Mouse (Mus musculus): ENCODE results near the gene Magi1.

DNA sequence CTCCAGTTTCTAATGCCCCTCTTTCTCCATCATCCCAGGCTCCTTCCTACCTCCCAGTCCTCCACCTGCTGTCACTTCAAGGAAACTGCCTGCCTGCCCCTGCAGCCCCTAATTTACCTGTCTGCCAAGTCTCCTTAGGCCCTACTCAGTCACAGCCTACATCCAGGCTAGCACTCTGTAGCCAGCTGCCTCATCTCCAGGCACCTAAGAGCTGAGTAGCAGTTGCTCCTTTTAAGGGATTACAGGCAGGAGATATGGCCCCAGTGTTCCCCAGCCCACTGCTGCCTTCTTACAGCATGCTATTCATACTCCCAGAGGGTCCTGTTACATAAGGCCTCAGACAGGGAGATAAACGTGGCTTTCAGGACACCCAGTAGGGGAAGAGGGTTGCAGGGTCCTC, 426.9 kb downstream of the Magi1 start:
- no peak for TF ChIP-seq CTCF (IDR thresholded peaks at IDR 0.05 in 2 of 3, conservative IDR thresholded peaks at IDR 0.05 in 1 of 3; ENCODE audit: control insufficient read depth in 1 of 3, insufficient read depth in 1 of 3, low read depth in 2 of 3, low read length in 3 of 3, poor library complexity in 1 of 3, severe bottlenecking in 1 of 3)
- no peak for TF ChIP-seq KAT2A (conservative IDR thresholded peaks at IDR 0.05; ENCODE audit: low read depth, low read length)
- no peak for TF ChIP-seq GATA1 (IDR thresholded peaks at IDR 0.05; ENCODE audit: low read depth, low read length)
- no peak for TF ChIP-seq MAFK (IDR thresholded peaks at IDR 0.05; ENCODE audit: borderline replicate concordance, low read depth, low read length)
- no peak for TF ChIP-seq BHLHE40 (IDR thresholded peaks at IDR 0.05; ENCODE audit: borderline replicate concordance, low read depth, low read length)
- TF ChIP-seq ZNF384 (IDR thresholded peaks at IDR 0.05; ENCODE audit: low read depth, low read length) = no peak
- no peak for TF ChIP-seq ZC3H11A (IDR thresholded peaks at IDR 0.05; ENCODE audit: low read depth, low read length)
- no peak for TF ChIP-seq MYC (IDR thresholded peaks at IDR 0.05; ENCODE audit: low read depth, low read length)
- no peak for TF ChIP-seq POLR2A (IDR thresholded peaks at IDR 0.05; ENCODE audit: control insufficient read depth in 1 of 2, insufficient read depth in 1 of 2, low read depth in 1 of 2, low read length in 2 of 2, poor library complexity in 1 of 2)

Data from MEL (cell line).